Mouse (Mus musculus) embryonic stem cell, embryonic (primary cell): ENCODE measurements at regions not wholly inside any gene's neighbourhood (a gene's known extent, or its start where the extent isn't known, plus 50 kb on each side); places are given as distances from the start of the nearest gene placed in this dataset.

Experiments
- CTCF ChIA-PET, 4 experiments: fragments of 300-600 bp in 2 of 4; fragments of 350-600 bp in 2 of 4; sonication (Branson Sonifier 250); formaldehyde crosslinking; loops; one replicate each; lab custom pipeline; 2022; ENCODE audit warnings: inconsistent platforms in 2 of 4; lab: Charles Lee
- POLR2A ChIA-PET, 4 experiments: fragments of 300-600 bp in 2 of 4; fragments of 350-600 bp in 2 of 4; sonication (Branson Sonifier 250); formaldehyde crosslinking; loops; one replicate each; lab custom pipeline; 2022; ENCODE audit warnings: antibody characterized with exemption in 4 of 4, inconsistent platforms in 1 of 4; lab: Charles Lee

DNA sequence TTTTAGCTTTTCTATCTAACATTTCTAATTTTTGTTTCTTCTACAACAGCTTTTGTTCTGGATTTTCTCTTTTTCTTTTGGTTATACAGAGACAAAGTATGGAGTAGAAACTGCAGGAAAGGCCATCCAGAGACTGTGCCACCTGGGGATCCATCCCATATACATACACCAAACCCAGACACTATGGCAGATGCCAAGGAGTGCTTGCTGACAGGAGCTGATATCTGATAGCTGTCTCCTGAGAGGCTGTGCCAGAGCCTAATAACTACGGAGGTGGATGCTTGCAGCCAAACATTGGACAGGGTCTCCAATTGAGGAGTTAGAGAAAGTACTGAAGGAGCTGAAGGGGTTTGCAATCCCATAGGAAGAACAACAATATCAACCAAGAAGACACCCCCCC lies 664.8 kb upstream of the Slit2 start:
- CTCF ChIA-PET: interaction anchor here in 1 of 4 experiments (0.6 kb wide), 1 partner anchor 65 kb away, joined by 3 read pairs; no protein-coding TSS in a partner anchor
- POLR2A ChIA-PET: no interaction called here

DNA sequence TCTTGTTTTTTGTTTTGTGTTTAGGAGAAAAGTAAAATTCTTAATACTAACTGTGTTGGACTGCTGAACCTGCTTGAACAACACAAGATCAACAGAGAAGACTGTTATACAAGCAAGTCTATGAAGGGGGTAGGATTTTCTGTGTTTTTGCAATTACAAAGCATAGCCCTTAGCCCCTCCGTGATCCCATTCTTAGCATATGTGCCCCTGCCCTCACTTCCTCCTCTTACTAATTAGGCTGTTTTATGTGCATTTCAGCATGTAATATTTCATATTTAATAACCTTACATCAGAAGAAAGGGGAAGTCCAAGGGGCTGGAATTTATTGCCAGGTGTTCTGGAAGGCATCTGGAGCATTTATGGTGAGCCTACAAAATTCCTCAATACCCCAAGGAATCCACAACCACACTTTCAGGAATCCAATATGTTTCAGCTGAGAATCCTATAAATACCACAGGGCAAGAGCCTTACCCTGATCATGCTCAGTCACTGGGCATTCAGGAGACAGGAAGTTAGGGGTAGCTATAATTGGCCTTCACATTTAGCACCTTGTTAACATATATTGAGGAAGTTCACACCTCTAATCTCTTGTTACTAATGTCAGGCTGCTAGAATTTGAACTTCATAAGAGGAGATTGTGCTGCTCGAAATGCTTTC lies 660.3 kb upstream of the Slit2 start:
- ChIA-PET CTCF (no interaction called here), POLR2A (no interaction called here)

DNA sequence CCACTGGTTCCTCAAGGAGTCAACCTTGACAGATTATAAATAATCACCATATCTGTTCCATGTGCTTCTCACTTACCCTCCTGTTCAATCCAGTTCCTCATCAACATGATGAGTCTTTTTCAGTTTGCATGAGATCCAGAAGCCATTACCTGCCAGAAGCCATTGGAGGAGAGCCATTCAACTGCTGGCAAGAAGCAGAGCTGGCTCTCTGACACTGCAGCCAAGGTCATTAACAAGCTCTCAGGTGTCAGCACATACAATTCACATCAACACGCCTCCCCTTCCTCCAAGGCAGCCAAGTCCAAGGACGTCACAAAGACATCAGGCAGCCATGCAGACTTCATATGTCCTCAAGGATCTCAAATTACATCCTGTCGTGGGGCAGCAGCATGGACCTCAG lies 648.6 kb upstream of the Slit2 start:
- ChIA-PET POLR2A (no interaction called here), CTCF (no interaction called here)

DNA sequence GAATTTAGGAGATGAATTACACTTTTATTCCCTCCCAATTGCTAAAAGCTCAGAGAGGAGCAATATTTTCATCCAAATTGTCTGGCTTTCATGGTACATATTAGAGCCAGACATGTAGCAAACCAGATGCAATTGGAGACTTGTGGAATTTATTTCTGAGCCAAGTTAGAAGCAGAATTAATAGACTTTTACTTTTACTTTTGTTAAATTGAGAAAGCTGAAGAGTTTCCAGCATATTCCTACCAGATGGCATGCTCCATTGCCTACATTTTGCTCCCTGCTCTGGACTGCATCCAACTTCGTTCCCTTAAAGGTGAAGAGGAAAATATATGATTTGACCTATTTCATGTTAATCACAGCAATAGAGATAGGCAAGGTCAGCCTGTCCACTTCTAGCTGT lies 646.4 kb upstream of the Slit2 start:
- ChIA-PET CTCF (no interaction called here), POLR2A (no interaction called here)

DNA sequence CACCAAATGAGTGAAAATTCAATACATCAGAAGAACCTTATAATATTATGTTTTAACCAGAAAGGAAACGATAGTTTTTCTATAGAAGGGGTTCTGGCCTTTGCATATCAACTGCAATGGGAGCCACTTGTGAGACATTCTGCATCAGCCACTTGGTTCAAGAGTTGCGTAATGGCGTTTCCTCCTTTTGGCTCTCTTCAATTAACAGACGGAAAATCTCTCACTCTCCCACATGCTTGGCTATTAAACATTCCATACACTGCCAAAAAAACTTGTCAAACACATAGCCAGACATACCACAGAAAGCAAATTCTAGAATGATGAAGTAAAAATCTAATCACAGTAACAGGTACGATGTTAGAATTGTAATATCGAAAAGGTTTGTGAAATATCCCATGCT lies 643.1 kb upstream of the Slit2 start:
- POLR2A ChIA-PET: no interaction called here
- CTCF ChIA-PET: no interaction called here

DNA sequence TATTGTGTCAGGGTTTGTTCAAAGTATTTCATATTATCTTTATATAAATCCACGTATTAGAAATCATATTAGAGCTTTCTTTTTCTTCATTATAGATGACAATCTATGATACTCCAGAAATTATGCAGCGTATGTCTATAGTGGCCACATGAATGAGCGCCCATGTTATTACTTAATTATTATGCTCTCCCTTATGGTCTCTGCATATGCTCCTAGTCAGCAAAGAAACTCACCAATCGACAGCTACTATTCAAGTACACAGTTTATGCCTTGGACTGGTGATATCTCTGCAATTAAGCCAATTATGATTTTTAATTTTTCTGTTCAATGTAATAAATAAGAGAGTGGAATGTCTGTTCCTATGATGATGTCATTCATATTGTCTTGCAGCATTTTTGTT lies 612.8 kb upstream of the Slit2 start:
- POLR2A ChIA-PET: no interaction called here
- CTCF ChIA-PET: interaction anchor here in 1 of 4 experiments (0.7 kb wide), 1 partner anchor 99 kb away, joined by 5 read pairs; no protein-coding TSS in a partner anchor

DNA sequence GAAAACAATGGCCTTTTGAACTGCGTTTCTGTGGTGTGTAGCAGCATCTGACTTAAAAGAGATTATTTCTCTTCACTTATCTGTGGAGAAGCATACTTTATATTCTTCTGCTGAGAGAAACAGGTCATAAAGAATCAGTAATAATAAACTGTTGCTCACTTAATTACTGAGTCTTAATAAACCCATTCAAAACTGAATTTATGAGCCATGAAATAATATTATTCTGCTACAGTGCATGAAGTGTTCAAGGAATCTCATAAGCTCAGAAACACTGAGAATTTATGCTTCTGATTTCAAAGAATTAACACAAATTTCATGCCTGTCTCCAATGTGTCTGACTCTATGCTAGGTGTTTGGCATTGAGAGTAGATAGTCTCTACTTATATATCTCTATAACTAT lies 597.0 kb upstream of the Slit2 start:
- ChIA-PET POLR2A (no interaction called here), CTCF (no interaction called here)

DNA sequence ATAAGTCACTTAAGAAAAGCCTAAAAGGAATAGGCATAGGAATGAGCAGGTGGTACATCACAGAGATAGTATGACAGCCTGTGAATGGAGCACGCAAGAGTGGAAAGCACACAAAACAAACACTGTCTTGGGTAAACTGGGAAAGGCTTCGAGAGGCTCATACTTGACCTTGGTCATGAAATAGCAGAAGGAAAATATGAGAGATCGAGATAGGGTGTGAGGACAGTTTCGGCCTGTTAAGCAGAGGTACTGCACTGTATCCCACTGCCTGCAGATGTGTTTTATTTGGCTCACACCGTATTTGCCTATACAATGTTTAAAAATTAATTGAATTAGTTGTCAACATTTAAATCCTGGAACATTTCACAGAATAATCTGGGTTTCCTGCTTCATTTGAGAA lies 596.2 kb upstream of the Slit2 start:
- CTCF ChIA-PET: no interaction called here
- POLR2A ChIA-PET: no interaction called here

DNA sequence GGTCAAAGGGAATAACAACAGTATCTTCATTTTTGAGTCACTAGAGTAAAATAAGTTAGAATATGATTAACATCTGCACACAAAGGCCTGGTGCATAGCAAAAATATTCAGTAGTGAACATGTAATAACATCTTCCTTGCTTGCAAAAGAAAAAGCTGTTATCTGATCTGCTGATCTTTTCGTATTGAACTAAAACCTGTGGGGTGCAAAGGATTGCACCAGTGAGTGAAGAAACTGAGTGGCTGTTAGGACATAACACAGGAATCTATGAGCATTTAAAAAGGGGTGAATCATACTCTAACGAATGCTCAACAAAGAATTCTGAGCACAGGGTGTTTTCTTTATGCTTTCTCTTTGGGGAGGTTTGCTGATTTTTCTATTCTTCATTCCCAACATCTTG lies 592.2 kb upstream of the Slit2 start:
- ChIA-PET POLR2A (no interaction called here), CTCF (no interaction called here)

DNA sequence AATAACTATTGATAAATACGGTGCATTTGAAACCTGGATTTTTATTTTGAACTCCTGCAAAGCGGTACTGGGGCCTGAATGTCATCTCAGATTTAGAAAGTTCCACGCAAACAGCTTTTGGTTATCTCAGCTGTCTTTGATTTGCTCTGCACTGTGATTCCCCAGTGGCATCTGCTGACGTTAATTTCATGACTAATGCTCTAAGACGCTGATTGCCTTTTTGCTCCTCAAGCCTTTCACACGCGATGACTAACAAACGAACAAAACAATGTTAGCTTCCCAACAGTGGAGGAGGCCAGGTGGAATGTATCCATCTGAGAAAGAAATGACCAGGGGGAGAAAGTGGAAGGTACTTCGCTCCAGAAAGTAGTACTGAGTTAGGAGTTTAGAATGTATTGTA lies 586.1 kb upstream of the Slit2 start:
- ChIA-PET POLR2A (no interaction called here), CTCF (no interaction called here)

DNA sequence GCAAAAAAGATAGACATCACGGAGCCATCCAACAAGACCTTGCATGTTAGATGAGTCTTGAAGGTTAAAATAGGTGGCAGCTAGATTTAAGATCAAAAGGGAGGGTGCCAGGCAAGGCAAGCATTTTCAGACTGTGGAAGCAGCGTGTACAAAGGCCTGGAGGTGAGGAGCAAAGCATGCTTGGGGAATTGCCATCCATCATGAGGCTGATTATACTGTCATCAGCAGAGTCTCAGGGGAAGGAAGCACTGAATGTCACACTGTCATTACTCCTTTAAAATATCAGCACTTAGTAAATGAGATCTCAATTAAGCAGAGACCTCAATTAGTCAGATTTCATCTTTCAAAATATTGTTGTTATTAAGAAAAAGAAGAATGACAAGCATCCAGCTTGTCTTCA lies 561.0 kb upstream of the Slit2 start:
- CTCF ChIA-PET: no interaction called here
- POLR2A ChIA-PET: no interaction called here

DNA sequence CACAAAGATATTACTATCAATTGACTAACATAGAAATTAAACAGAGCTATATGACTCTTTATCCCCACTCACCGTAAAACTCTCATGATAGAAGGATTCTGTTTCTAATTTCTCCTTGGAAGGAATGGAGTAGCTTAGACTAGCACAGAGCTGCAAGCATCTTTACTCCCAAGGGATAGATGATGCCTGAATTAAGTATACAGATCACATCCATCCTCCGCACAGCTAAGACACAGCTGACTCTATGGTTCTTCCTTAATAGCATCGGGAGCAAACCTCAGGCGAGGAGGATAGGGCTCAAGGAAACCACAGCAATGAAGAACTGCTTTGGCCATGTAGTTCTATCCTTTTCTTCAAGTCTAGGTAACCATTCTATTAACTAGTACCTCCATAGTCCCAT lies 556.9 kb upstream of the Slit2 start:
- CTCF ChIA-PET: no interaction called here
- POLR2A ChIA-PET: no interaction called here

DNA sequence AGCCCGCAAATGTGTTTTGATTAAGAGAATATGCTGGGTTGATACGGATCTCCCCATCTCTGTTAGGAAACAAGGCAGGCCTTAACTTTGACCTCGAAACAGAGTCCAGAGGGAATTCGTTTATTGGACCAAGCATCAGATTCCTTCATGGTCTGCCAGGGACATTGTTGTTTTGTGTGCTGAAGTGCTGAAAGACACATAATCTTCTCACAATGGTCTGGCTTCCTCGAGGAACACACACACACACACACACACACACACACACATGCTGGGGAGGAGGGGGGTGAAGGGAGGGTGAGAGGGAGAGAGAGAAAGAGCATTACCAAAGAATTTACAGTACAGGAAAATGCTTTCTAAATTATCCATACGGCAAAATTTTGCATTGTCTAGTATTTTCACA lies 556.5 kb upstream of the Slit2 start:
- ChIA-PET POLR2A (no interaction called here), CTCF (no interaction called here)

DNA sequence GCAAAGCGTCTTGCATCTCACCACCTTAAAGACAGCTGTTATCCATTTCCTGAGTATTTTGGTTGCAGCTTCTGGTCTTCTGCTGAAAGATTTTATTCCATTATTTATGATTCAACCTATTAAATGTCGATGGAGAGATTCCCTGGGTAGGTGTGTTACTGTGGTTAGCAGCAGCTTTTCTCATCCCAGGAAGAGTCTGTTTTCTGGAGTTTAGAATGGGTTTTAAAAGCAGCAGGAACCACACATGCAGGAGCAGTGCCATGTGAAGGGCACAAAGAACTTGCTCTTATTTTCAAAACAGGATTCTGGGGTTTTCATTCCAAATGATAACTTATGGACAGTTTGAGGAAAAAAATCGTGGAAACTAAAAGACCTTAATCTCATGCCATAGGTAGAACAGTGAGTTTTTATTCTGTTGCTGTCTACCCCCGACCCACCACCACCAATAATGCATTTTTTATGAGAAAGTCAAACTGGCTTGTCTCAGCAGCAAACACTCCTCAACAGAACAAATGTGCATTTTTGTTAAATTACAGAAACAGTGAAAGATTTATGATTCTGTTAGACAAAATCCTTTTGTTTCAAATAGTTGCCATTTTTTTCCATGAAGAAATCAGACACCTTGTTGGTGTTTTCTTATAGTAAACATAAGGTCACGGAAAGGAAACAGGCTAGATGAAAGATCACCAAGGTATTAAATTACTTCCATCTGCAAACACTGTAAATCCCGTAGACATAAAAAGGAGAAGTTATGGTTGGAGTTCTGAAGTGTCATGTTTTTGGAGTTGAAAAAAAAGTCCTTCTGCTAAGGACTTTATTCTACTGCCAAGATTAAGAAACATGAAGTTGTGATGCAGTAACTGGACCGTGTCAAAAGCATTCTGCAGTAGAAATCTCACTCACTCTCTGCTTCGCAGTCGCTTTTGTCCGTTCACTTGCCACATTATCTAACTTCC lies 553.4 kb upstream of the Slit2 start:
- POLR2A ChIA-PET: no interaction called here
- CTCF ChIA-PET: no interaction called here

DNA sequence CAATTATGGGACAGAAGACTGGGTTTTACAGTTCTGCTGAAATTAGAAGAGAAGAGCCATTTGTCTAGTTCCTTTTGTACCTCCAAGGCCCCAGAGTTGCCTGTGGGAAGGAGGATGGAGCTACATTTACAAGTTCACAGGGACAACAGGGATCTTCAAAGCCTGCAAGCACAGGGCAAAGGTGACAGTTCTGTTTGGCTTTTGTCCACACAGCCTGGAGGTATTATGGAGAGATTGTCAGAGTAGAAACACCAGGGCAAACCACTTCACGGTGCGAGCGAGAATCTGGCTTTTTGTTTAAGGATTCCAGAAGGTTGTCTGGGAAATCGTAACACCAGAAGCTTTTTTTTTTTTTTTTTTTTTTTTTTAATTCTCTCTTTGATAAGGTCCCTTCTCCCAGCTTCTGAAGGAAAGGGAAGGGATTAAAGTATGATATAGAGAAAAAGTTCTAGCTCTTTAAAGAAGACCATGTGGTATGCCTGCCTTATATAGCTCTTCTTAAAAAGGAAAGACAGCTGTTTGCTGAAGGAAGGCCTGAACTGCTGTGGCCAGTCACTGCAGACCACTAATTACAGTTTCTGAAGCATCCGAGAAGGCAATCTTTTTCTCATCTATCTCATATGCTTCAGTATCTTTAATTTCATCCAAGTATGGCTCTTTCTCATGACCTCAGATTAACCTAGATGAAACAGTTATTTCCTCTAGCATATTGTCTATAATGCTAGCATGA lies 551.2 kb upstream of the Slit2 start:
- ChIA-PET CTCF (no interaction called here), POLR2A (interaction anchor here in 1 of 4 experiments (0.7 kb wide), 1 partner anchor 676 kb away, joined by 19 read pairs; no protein-coding TSS in a partner anchor)

DNA sequence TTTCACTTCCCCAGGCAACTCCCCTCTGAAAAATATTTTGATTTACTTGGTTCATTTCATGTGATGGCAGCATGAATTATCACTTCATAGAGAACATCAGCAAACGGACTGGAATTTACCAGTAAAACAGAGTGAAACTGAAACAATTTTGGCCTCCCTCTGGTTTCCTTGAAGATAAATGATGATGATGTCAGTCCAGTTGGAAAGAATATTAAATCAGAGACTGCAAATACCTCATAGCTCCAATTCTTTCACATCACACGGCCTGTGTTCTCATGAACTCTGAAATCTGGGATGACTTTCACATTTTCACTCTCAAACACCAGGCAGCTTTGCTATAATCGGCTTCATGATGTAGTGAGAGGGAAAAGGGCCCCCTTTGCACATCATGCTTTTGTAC lies 546.5 kb upstream of the Slit2 start:
- ChIA-PET CTCF (no interaction called here), POLR2A (no interaction called here)

DNA sequence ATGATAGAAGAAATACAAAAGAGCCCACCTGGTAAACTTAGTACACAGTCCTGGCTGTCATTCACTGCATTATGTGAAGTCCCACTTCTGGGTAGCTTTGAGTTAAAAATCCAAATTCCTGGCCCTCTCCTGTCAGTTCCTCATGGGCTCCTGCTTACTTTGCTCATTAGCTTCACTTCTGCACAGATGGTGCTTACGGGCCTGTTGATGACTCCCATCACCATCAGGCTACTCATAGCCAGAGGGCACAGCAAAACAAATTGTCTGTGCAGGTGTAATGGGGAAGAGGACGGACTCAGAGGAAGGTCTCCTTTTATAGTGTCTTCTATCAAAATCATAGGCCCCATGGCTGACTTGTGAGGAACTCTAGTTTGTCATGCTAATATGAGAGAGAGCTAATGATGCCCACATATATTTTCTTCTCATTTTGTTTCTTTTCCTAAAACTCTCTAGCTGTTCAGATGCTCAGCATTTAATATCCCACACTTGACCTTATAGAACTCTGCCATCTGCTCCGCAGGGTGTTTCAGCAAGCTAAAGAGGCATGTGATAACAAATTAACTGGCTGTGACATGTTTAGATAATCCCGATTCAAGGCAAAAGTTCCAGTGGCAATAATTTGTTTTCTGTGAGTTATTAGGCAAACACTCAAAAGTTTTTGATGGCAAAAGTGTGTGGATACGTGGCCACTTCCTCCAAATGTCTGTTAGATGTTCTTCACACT lies 536.5 kb upstream of the Slit2 start:
- ChIA-PET POLR2A (no interaction called here), CTCF (no interaction called here)

DNA sequence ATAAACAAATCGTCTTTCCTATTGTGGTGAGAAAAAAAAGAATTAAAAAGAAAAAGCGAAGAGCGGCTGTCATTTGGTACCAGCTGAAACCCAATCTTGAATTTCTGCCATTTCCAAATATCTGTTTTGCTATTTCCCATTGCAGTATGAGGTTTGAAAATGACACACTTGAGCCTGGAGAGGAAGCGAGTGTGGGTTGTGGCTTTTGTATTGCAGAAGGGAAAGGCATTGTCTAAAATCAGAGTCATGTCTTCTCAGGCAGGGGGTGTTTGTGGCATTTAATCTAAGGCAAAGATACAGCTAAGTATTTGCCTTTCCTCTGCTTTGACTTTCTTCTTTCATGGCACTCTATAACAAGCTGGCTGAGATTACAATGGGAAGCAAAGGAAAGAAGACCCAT lies 518.1 kb upstream of the Slit2 start:
- POLR2A ChIA-PET: no interaction called here
- CTCF ChIA-PET: no interaction called here

DNA sequence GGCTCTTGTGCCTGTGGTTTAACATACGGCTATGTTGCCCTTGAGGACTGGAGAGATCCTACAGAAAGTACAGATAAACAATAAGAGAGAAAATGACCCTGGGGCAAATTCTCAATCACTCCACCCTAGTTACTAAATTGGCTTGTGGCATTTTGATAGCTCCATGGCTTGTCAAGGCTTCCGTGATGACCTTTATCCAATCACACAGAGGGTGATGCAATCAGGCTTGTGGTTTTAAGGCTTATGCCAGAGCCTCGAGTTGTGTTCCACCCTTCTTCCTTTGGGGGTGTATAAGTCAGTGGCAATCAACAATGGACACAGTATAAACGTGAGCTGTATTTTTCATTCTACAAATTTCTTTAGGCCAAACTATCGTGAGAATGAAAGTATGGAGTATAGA lies 513.5 kb upstream of the Slit2 start:
- POLR2A ChIA-PET: no interaction called here
- CTCF ChIA-PET: interaction anchor here in 1 of 4 experiments (0.5 kb wide), 1 partner anchor 100 kb away, joined by 5 read pairs; no protein-coding TSS in a partner anchor
